Mouse (Mus musculus): Measurements from ENCODE around the gene Pum1. TPM values are rescaled to one million over a fixed set of nuclear protein-coding genes. Genes with fewer than 3 reads are reported as not detected.

Pum1 gene
- polyA plus RNA-seq, 1 experiment = 28.2 TPM

GRCm38 (mm10) chr4:130804292-130804691 lies 141.2 kb downstream of the Pum1 start:
- Histone ChIP-seq H3K4me3 (no peak overlapping the region), H3K4me2 (ENCODE audit: low read depth) (no peak overlapping the region), H3K36me3 (ENCODE audit: control insufficient read depth, insufficient read depth) (no peaks in the 10 kb centered on the region), H3K79me2 (ENCODE audit: control insufficient read depth, insufficient read depth) (no peaks in the 10 kb centered on the region), H3ac (ENCODE audit: control insufficient read depth, insufficient read length) (no peak overlapping the region), H3K27me3 (ENCODE audit: control insufficient read depth, insufficient read depth, insufficient read length) (no peaks in the 10 kb centered on the region)
- TF ChIP-seq USF1 (IDR thresholded peaks at IDR 0.05; ENCODE audit: low read depth) = no peak

GRCm38 (mm10) chr4:130804771-130805361 lies 141.7 kb downstream of the Pum1 start:
- Histone ChIP-seq H3K4me2 (ENCODE audit: low read depth) (no peak overlapping the region), H3K79me2 (ENCODE audit: control insufficient read depth, insufficient read depth) (no peaks in the 10 kb centered on the region), H3ac (ENCODE audit: control insufficient read depth, insufficient read length) (no peak overlapping the region), H3K4me3 (no peak overlapping the region), H3K36me3 (ENCODE audit: control insufficient read depth, insufficient read depth) (no peaks in the 10 kb centered on the region), H3K27me3 (ENCODE audit: control insufficient read depth, insufficient read depth, insufficient read length) (no peaks in the 10 kb centered on the region)
- peak in 2 of 3 experiments; percentile 31 to 57 for TF ChIP-seq MYOG (IDR thresholded peaks at IDR 0.05; ENCODE audit: control insufficient read depth in 1 of 3, insufficient read depth in 1 of 3, insufficient read length in 2 of 3, low read depth in 2 of 3)
- TF ChIP-seq MYOD1 (IDR thresholded peaks at IDR 0.05; ENCODE audit: control insufficient read depth in 1 of 3, insufficient read length in 2 of 3, low read depth in 2 of 3) = peak in 1 of 3 experiments; percentile 14
- TF ChIP-seq POLR2A (IDR thresholded peaks at IDR 0.05; ENCODE audit: insufficient read length, low read depth) = no peak

GRCm38 (mm10) chr4:130805746-130806145 lies 142.6 kb downstream of the Pum1 start:
- H3K79me2 ChIP-seq (ENCODE audit: control insufficient read depth, insufficient read depth) = no peaks in the 10 kb centered on the region
- H3ac ChIP-seq (ENCODE audit: control insufficient read depth, insufficient read length) = no peak overlapping the region
- H3K4me2 ChIP-seq (ENCODE audit: low read depth) = no peak overlapping the region
- H3K4me3 ChIP-seq = no peak overlapping the region
- H3K27me3 ChIP-seq (ENCODE audit: control insufficient read depth, insufficient read depth, insufficient read length) = no peaks in the 10 kb centered on the region
- TF ChIP-seq TCF12 (IDR thresholded peaks at IDR 0.05; ENCODE audit: insufficient read depth, poor library complexity, severe bottlenecking) (no peak), REST (IDR thresholded peaks at IDR 0.05; ENCODE audit: insufficient read depth, insufficient read length) (no peak), TCF3 (IDR thresholded peaks at IDR 0.05; ENCODE audit: insufficient read length, low read depth) (no peak), MYOG (IDR thresholded peaks at IDR 0.05; ENCODE audit: control insufficient read depth in 1 of 3, insufficient read depth in 1 of 3, insufficient read length in 2 of 3, low read depth in 2 of 3) (no peak), USF1 (IDR thresholded peaks at IDR 0.05; ENCODE audit: low read depth) (no peak), SRF (IDR thresholded peaks at IDR 0.05; ENCODE audit: control insufficient read depth, insufficient read length, low read depth) (no peak), MAX (IDR thresholded peaks at IDR 0.05; ENCODE audit: low read depth) (no peak), E2F4 (IDR thresholded peaks at IDR 0.05; ENCODE audit: insufficient read depth) (no peak)
- H3K36me3 ChIP-seq (ENCODE audit: control insufficient read depth, insufficient read depth) = no peaks in the 10 kb centered on the region

- Histone ChIP-seq H3K36me3 (ENCODE audit: control insufficient read depth, insufficient read depth) (no peaks in the 10 kb centered on the region), H3K4me2 (ENCODE audit: low read depth) (no peak overlapping the region), H3K79me2 (ENCODE audit: control insufficient read depth, insufficient read depth) (no peaks in the 10 kb centered on the region), H3K4me3 (no peak overlapping the region), H3K27me3 (ENCODE audit: control insufficient read depth, insufficient read depth, insufficient read length) (no peaks in the 10 kb centered on the region), H3ac (ENCODE audit: control insufficient read depth, insufficient read length) (no peak overlapping the region)
- TF ChIP-seq TCF3 (IDR thresholded peaks at IDR 0.05; ENCODE audit: insufficient read length, low read depth) (no peak), MAX (IDR thresholded peaks at IDR 0.05; ENCODE audit: low read depth) (no peak), REST (IDR thresholded peaks at IDR 0.05; ENCODE audit: insufficient read depth, insufficient read length) (no peak), POLR2AphosphoS2 (IDR thresholded peaks at IDR 0.05; ENCODE audit: insufficient read length, low read depth) (no peak), MYOD1 (IDR thresholded peaks at IDR 0.05; ENCODE audit: control insufficient read depth in 1 of 3, insufficient read length in 2 of 3, low read depth in 2 of 3) (no peak), CEBPB (IDR thresholded peaks at IDR 0.05; ENCODE audit: insufficient read depth, poor library complexity, severe bottlenecking) (no peak), TCF12 (IDR thresholded peaks at IDR 0.05; ENCODE audit: insufficient read depth, poor library complexity, severe bottlenecking) (no peak), MYOG (IDR thresholded peaks at IDR 0.05; ENCODE audit: control insufficient read depth in 1 of 3, insufficient read depth in 1 of 3, insufficient read length in 2 of 3, low read depth in 2 of 3) (no peak), E2F4 (IDR thresholded peaks at IDR 0.05; ENCODE audit: insufficient read depth) (no peak), SRF (IDR thresholded peaks at IDR 0.05; ENCODE audit: control insufficient read depth, insufficient read length, low read depth) (no peak), USF1 (IDR thresholded peaks at IDR 0.05; ENCODE audit: low read depth) (no peak)
Measured at GRCm38 (mm10) chr4:130806746-130807145, 143.6 kb downstream of the Pum1 start.

- no peaks in the 10 kb centered on the region for H3K79me2 ChIP-seq (ENCODE audit: control insufficient read depth, insufficient read depth)
- H3K36me3 ChIP-seq (ENCODE audit: control insufficient read depth, insufficient read depth) = no peaks in the 10 kb centered on the region
- no peak for TF ChIP-seq REST (IDR thresholded peaks at IDR 0.05; ENCODE audit: insufficient read depth, insufficient read length)
- no peak for TF ChIP-seq MAX (IDR thresholded peaks at IDR 0.05; ENCODE audit: low read depth)
- no peak for TF ChIP-seq POLR2A (IDR thresholded peaks at IDR 0.05; ENCODE audit: insufficient read length, low read depth)
- TF ChIP-seq E2F4 (IDR thresholded peaks at IDR 0.05; ENCODE audit: insufficient read depth) = no peak
- TF ChIP-seq SRF (IDR thresholded peaks at IDR 0.05; ENCODE audit: control insufficient read depth, insufficient read length, low read depth) = no peak
- TF ChIP-seq POLR2AphosphoS2 (IDR thresholded peaks at IDR 0.05; ENCODE audit: insufficient read length, low read depth) = no peak
- no peak for TF ChIP-seq USF1 (IDR thresholded peaks at IDR 0.05; ENCODE audit: low read depth)
- TF ChIP-seq TCF3 (IDR thresholded peaks at IDR 0.05; ENCODE audit: insufficient read length, low read depth) = no peak
- TF ChIP-seq CEBPB (IDR thresholded peaks at IDR 0.05; ENCODE audit: insufficient read depth, poor library complexity, severe bottlenecking) = no peak
- no peak for TF ChIP-seq TCF12 (IDR thresholded peaks at IDR 0.05; ENCODE audit: insufficient read depth, poor library complexity, severe bottlenecking)
- no peak for TF ChIP-seq MYOG (IDR thresholded peaks at IDR 0.05; ENCODE audit: control insufficient read depth in 1 of 3, insufficient read depth in 1 of 3, insufficient read length in 2 of 3, low read depth in 2 of 3)
- TF ChIP-seq MYOD1 (IDR thresholded peaks at IDR 0.05; ENCODE audit: control insufficient read depth in 1 of 3, insufficient read length in 2 of 3, low read depth in 2 of 3) = no peak
- no peaks in the 10 kb centered on the region for H3K27me3 ChIP-seq (ENCODE audit: control insufficient read depth, insufficient read depth, insufficient read length)
- no peak overlapping the region for H3ac ChIP-seq (ENCODE audit: control insufficient read depth, insufficient read length)
- no peak overlapping the region for H3K4me3 ChIP-seq
- no peak overlapping the region for H3K4me2 ChIP-seq (ENCODE audit: low read depth)
Measured at GRCm38 (mm10) chr4:130809784-130810183, 146.7 kb downstream of the Pum1 start.
